Comparison of ENCODE assay signal across 9 mouse cellular contexts in genomic region chr17:31344172-31344801, GRCm38 (mm10). TPM values are rescaled to one million over a fixed set of nuclear protein-coding genes. Genes with fewer than 3 reads are reported as not detected.
DNase-seq lines count a peak whose midpoint lies in the region; ATAC-seq lines count a peak whose summit lies in the region.
"Had no signal": no experiment of that assay in that cellular context is flagged by ENCODE, and none has a peak within 500 bp of the region (broad histone marks: within the 10 kb centered on the region; RNA-seq: fewer than 3 reads in every experiment).

No protein-coding gene starts in this region.

- H3K27me3 ChIP-seq in forebrain, embryonic 11.5 days (ENCODE audit: control insufficient read depth, insufficient read depth, low read length) = no peaks in the 10 kb centered on the region
- H3K27me3 ChIP-seq in forebrain, embryonic 12.5 days = no peaks in the 10 kb centered on the region
- H3K27me3 ChIP-seq: limb, embryonic 13.5 days had no signal

- no peaks in the 10 kb centered on the region for H3K36me3 ChIP-seq in forebrain, embryonic 11.5 days (ENCODE audit: control insufficient read depth, insufficient read depth, low read length)
- no peaks in the 10 kb centered on the region for H3K36me3 ChIP-seq in forebrain, embryonic 12.5 days (replicated peaks)
- H3K36me3 ChIP-seq: limb, embryonic 13.5 days had no signal

- no peaks in the 10 kb centered on the region; the same call in 1 of the 2 replicates for H3K4me1 ChIP-seq in forebrain, embryonic 11.5 days (replicated peaks; ENCODE audit: control insufficient read depth, insufficient read depth, low read length)
- H3K4me1 ChIP-seq in forebrain, embryonic 12.5 days = peaks cover 5% of the 10 kb centered on the region; the same call in 1 of the 2 replicates
- H3K4me1 ChIP-seq: limb, embryonic 13.5 days had no signal

- 51% methylated on average over 5 of the region's 5 CpGs for WGBS in forebrain, embryonic 11.5 days
- 38% methylated on average over 5 of the region's 5 CpGs for WGBS in forebrain, embryonic 12.5 days

- no peak for ATAC-seq in forebrain, embryonic 11.5 days (replicated peaks; ENCODE audit: low FRiP score)
- no peak for ATAC-seq in forebrain, embryonic 12.5 days (ENCODE audit: low FRiP score)
- peak; percentile 79 for ATAC-seq in megakaryocyte-erythroid progenitor cell, adult 5-6 weeks (replicated peaks; ENCODE audit: low FRiP score, low TSS enrichment, poor library complexity, severe bottlenecking)

- peak; percentile 89 for DNase-seq in forebrain, embryonic 11.5 days (ENCODE audit: low spot score)
- DNase-seq in adipocyte (ENCODE audit: low spot score) = peak; percentile 74
- peak; percentile 45 to 66 for DNase-seq in cerebellum, postnatal 4 days (ENCODE audit: low spot score in 2 of 2)
- DNase-seq in heart, adult 9 months (ENCODE audit: low spot score in 2 of 2) = peak; percentile 15 to 50
- DNase-seq in layer of hippocampus, postnatal 25 days (ENCODE audit: extremely low spot score in 1 of 2, low spot score in 1 of 2) = peak; percentile 62 to 86
- peak; percentile 67 to 90 for DNase-seq in spleen, postnatal 4 days (ENCODE audit: low spot score in 2 of 2)

- H3K4me3 ChIP-seq in forebrain, embryonic 11.5 days (ENCODE audit: low read depth, low read length) = no peak overlapping the region
- H3K4me3 ChIP-seq in forebrain, embryonic 12.5 days (replicated peaks) = no peak overlapping the region
- H3K4me3 ChIP-seq: limb, embryonic 13.5 days had no signal

- no peaks in the 10 kb centered on the region for H3K9me3 ChIP-seq in forebrain, embryonic 11.5 days (ENCODE audit: control insufficient read depth, low read length)
- H3K9me3 ChIP-seq in forebrain, embryonic 12.5 days = no peaks in the 10 kb centered on the region
- H3K9me3 ChIP-seq: limb, embryonic 13.5 days had no signal

- H3K27ac ChIP-seq in forebrain, embryonic 11.5 days (ENCODE audit: low read depth, low read length) = no peak overlapping the region
- H3K27ac ChIP-seq in forebrain, embryonic 12.5 days = no peak overlapping the region
- H3K27ac ChIP-seq: limb, embryonic 13.5 days had no signal

- H3K9ac ChIP-seq in forebrain, embryonic 11.5 days (ENCODE audit: low read length) = no peak overlapping the region
- no peak overlapping the region for H3K9ac ChIP-seq in forebrain, embryonic 12.5 days
- H3K9ac ChIP-seq: limb, embryonic 13.5 days had no signal

- H3K4me2 ChIP-seq in forebrain, embryonic 11.5 days (ENCODE audit: low read depth, low read length, severe bottlenecking) = no peak overlapping the region
- no peak overlapping the region for H3K4me2 ChIP-seq in forebrain, embryonic 12.5 days
- H3K4me2 ChIP-seq: limb, embryonic 13.5 days had no signal

RNA-seq across cellular contexts. Expression of gene Pde9a, which starts 41.7 kb away (rescaled TPM):
- polyA plus RNA-seq in forebrain, embryonic 11.5 days (2014; fragmentation: Nextera tagmentation; extraction: Ambion mirVana) = 30.4 and 33.7 TPM in 2 replicates
- polyA plus RNA-seq in forebrain, embryonic 12.5 days (2016; fragmentation: Nextera tagmentation; extraction: Ambion mirVana) = 34.7 and 36.7 TPM in 2 replicates
- total RNA-seq in layer of hippocampus, postnatal 25 days (2021) = 10 to 100 TPM; 24.9 to 30.7 TPM
- 1.4 and 3.2 TPM in 2 replicates for total RNA-seq in megakaryocyte-erythroid progenitor cell, adult 5-6 weeks (2014; fragmentation: Nextera tagmentation)
- total RNA-seq in megakaryocyte-erythroid progenitor cell, adult 5-6 weeks (2017) = not detected in 2 replicates

RNA-seq across cellular contexts. Expression of gene Slc37a1, which starts 57.7 kb away (rescaled TPM):
- 5.8 and 6.0 TPM in 2 replicates for polyA plus RNA-seq in forebrain, embryonic 11.5 days (2014; fragmentation: Nextera tagmentation; extraction: Ambion mirVana)
- 9.4 and 10.7 TPM in 2 replicates for polyA plus RNA-seq in forebrain, embryonic 12.5 days (2016; fragmentation: Nextera tagmentation; extraction: Ambion mirVana)
- total RNA-seq in layer of hippocampus, postnatal 25 days (2021) = 1 to 10 TPM; 5.5 to 8.0 TPM
- 7.8 and 13.8 TPM in 2 replicates for total RNA-seq in megakaryocyte-erythroid progenitor cell, adult 5-6 weeks (2014; fragmentation: Nextera tagmentation)
- 3.6 and 8.6 TPM in 2 replicates for total RNA-seq in megakaryocyte-erythroid progenitor cell, adult 5-6 weeks (2017)

Comparison
In these comparisons a context has a peak if more than half of its experiments do, and no peak if none do; other contexts are left out.
1. DNase-seq: peak in every context shown above with its lines; median percentile 89 in forebrain, embryonic 11.5 days; 78 in spleen, postnatal 4 days; 74 in adipocyte; 74 in layer of hippocampus, postnatal 25 days; 56 in cerebellum, postnatal 4 days; 32 in heart, adult 9 months.
2. RNA of gene Pde9a, which starts 41.7 kb away (total RNA-seq): 24.9 to 30.7 TPM in layer of hippocampus, postnatal 25 days; 1.4 to 3.2 TPM in megakaryocyte-erythroid progenitor cell, adult 5-6 weeks; every median in the first group is over 4 times any median in the second.